Mouse (Mus musculus) heart, postnatal 36 days (tissue): ENCODE measurements around the gene Pdzd2. TPM values are rescaled to one million over a fixed set of nuclear protein-coding genes. Genes with fewer than 3 reads are reported as not detected.
A peak's percentile ranks its signal among the peaks of the same experiment; 100 is the strongest.

Experiments used
- DNase-seq, 2 experiments: peaks; one replicate each; pipeline ENCODE4 v3.0.0; 2021 to 2022
- intact Hi-C: fragments of 180-260 bp; cut with DNase I; formaldehyde crosslinking; loops from one replicate; pipeline ENCODE4 v1.15.1; 2025
- total RNA-seq, 2 experiments: library from RNA; stranded (reverse); gene quantifications; 2 replicates each; pipeline ENCODE4 v1.2.3; 2021

The Pdzd2 gene
- total RNA-seq, 2 experiments from 2014 or later = 86.3 to 104 TPM

DNA sequence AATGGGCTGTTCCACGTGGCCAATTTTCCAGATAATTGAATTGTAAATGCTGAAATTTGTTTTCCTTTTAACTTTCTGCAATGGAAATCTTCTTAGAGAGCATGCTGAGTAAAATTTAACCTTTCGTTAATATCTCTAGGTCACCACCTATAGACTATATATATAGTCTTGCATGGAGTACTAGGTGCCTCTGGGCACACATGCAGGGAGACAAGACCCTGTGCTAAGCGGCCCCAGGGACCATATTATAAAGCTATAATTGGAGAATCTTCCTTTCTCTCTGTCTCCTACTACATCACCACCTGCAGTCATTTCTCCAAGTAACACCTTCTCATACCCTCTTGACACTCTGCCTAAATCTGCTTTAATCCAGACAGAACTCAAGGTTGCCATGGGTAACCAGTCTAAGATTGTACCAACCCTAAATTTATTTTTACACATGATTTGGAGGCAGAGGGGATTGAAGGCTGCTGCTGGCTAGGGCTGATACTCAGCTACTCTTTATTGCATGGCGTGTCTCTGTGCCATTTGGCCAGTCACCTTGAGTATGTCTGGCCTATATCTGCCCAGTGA is 152.8 kb downstream of the Pdzd2 start:
- no peak for DNase-seq
- intact Hi-C loops = loop anchor here (1.0 kb wide), 2 partner anchors 153 to 208 kb away; no protein-coding TSS in a partner anchor

GRCm38 (mm10) chr15:12586154-12586553 is 153.6 kb downstream of the Pdzd2 start:
- intact Hi-C loops = loop anchor here (1.0 kb wide), 2 partner anchors 154 to 209 kb away; no protein-coding TSS in a partner anchor
- DNase-seq = peak; percentile 63 to 68

DNA sequence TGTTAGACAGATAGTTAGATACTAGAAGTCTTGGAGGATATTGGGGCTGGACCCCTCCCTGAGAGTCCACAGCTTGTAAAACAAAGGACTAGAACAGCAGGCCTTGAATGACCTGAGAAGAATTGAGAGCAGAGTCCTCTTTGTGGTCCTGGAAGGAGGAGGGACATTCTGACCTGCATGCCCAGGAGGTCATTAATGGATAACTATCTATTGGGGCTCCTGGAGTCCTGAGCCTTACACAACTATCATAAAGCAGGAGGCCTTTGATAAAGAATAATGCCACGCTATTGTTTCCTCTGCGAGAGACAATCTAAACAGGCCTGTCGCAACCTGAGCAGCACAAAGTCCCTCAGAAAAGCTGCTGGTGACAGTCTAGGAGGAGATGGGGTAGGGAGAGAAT is 156.7 kb downstream of the Pdzd2 start:
- intact Hi-C loops = no loop called here
- DNase-seq = no peak

- no peak for DNase-seq
- intact Hi-C loops = no loop called here
These were observed 157.3 kb downstream of the Pdzd2 start for GRCm38 (mm10) chr15:12582471-12582870.

DNA sequence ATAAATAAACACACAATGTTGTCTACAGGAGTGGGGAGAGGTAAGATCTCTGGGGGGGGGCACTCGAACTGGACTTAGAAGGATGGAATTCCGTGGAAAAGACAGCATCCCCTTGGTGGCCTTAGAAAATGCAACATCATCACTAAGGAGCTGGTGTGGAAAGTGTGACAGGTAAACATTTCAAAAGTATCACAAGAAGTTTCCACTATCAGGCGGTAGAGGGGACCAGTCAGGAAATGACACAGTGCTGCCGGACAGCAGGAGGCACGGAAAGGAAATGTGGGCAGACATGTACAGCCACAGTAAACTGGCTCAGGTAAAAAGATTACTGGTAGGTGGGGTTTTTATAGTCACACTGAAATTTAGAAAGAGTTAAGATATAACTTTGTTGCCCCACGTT is 160.5 kb downstream of the Pdzd2 start:
- intact Hi-C loops = loop anchor here (5.0 to 10.0 kb wide), 2 partner anchors 307 to 384 kb away; no protein-coding TSS in a partner anchor

DNA sequence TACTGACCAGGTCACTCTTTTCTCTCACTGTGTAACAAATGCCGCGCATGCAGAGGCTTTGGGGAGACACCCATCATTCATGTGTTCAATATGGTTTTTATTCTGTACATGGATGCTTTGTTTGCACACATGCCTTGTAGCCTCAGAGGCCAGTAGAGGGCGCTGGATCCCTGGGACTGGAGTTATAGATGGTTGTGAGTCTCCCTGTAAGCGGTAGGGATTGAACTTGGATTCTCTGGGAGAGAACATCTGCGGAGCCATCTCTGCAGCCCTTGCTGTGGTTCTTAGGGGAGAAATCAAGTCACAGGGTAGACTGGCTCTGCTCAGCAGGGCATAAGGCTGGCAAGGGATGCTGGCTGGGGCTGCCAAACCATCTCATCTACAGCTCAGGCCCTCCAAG is 161.4 kb downstream of the Pdzd2 start:
- peak; percentile 47 to 62 for DNase-seq
- intact Hi-C loops = loop anchor here (5.0 to 10.0 kb wide), 2 partner anchors 306 to 383 kb away; no protein-coding TSS in a partner anchor

More for the DNA sequence above, 160.5 kb downstream of the Pdzd2 start:
- no peak for DNase-seq

- no peak for DNase-seq
- intact Hi-C loops = loop anchor here (1.0 to 10.0 kb wide), 3 partner anchors 206 to 383 kb away; no protein-coding TSS in a partner anchor
These were observed 162.0 kb downstream of the Pdzd2 start for GRCm38 (mm10) chr15:12577715-12578114.

GRCm38 (mm10) chr15:12577054-12577696 is 162.5 kb downstream of the Pdzd2 start:
- intact Hi-C loops = loop anchor here (1.0 to 10.0 kb wide), 3 partner anchors 206 to 382 kb away; no protein-coding TSS in a partner anchor
- peak; percentile 43 to 56 for DNase-seq

GRCm38 (mm10) chr15:12573621-12574020 is 166.1 kb downstream of the Pdzd2 start:
- no peak for DNase-seq
- intact Hi-C loops = loop anchor here (10.0 kb wide), 1 partner anchor 379 kb away; no protein-coding TSS in a partner anchor

- intact Hi-C loops = loop anchor here (10.0 kb wide), 1 partner anchor 376 kb away; no protein-coding TSS in a partner anchor
- DNase-seq = no peak
These were observed 168.6 kb downstream of the Pdzd2 start for GRCm38 (mm10) chr15:12571168-12571567.

DNA sequence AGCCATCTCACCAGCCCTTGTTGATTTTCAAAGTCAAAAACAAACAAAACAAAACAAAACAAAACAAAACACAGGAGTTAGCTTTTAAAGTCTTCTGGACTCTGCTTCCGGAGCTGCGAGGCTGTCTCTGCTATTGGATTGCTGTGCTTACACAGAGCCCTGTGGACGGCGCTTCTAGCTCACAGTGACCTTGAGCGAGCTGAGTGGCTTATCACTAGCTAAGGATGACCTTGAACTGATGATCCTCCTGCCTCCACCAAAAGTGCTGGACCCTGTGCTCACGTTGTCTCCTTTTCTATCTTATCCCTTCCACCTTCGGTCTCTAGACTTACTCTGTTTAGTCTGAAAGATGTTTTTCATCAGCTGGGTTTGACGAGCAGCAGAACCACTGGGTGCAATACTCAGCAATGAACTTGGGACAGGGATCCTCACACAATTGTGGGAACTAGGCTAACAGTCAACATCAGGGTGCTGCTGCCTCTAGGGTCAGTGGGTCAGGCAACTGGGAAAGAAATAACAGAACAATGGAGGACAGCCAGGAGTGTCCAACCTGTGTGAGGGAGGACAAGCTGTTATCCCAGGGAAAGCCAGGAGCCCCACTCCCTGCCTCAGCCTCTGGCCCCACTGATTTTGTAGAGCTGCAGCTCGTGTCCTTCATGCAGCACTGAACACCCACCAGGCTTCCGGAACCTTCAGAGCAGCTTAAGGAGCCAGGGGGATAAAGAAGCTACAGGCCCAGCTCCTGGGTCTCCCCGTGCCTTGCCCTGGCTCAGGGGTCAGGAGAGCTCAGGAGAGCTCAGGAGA is 172.9 kb downstream of the Pdzd2 start:
- peak in 1 of 2 experiments; percentile 14 for DNase-seq
- intact Hi-C loops = no loop called here

DNA sequence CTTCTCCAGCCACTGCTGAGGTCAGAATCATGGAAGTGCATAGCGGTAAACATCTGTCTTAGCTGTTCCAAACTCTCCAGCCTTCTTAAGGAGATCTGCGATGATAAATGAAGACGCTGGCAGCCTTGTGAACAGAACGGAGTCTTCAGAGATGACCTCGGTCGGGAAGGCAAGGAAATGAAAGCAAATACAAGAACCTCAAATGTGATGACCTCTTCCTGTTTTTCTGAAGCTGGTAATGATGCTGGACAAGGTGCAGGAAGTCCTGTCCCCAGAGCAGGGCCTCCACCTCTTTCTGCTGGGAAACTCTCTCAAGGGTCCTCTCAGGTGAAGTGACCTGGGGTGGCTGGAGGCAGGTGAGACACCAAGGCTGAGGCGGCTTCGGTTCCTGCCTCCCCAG is 174.4 kb downstream of the Pdzd2 start:
- intact Hi-C loops = no loop called here
- DNase-seq = peak in 1 of 2 experiments; percentile 24

DNA sequence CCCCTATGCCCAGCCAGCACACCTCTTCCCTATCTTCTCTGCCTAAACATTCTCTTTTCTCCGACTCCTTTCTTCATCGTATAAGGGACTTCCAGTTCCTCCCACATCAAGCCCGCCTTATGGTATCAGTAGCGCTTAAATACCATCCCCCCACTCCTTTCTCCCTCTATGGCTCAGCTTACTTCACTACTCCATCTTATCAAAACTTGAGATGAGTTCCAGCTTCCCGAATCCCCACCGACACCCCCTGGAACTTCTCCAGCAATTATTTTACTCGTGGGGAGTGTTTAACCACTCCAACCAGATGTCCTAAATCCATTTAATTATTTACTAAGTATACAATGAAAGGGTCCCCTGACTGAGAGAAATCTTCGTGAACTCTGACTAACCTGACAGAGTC is 179.2 kb downstream of the Pdzd2 start:
- DNase-seq = no peak
- intact Hi-C loops = no loop called here

GRCm38 (mm10) chr15:12557663-12558436 is 181.9 kb downstream of the Pdzd2 start:
- no peak for DNase-seq
- intact Hi-C loops = no loop called here

DNA sequence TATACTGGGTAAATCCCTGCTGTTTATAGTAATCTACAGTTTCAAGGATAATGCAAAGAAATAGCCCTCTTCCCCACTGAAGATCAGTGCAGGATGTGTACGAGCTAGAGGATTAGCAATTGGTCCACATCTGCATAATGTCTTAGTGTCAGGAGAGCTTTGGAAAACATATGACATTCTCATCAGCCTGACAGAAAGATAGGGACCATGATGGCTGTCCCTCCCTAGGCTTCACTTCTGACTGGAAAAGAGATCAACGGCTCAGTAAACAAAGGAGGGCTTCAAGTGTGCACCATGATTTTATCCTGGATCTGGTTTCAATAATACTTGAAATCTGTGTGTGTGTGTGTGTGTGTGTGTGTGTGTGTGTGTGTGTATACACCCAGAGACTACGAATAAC is 186.5 kb downstream of the Pdzd2 start:
- intact Hi-C loops = no loop called here
- DNase-seq = no peak

GRCm38 (mm10) chr15:12550919-12551318 is 188.8 kb downstream of the Pdzd2 start:
- no peak for DNase-seq
- intact Hi-C loops = no loop called here

GRCm38 (mm10) chr15:12550376-12550775 is 189.3 kb downstream of the Pdzd2 start:
- intact Hi-C loops = no loop called here
- DNase-seq = peak; percentile 28 to 42

DNA sequence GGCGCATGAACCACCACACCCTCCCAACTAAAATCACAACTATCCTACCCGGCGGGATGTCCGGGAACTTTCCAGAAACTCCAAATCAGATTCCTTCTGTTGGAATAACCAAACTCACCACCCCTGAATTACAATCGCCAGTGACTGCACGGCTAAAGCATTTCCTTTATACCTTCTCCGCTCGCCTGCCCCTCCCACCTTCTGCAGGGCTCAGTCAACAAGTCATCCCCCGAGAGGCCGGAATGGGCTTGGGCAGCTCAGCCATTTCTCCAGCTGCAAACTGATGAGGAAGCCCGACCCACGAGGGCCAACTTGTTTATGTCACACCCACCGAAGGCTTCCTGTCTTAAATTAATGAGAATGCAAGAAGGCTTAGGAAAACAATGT is 189.8 kb downstream of the Pdzd2 start:
- intact Hi-C loops = loop anchor here (5.0 kb wide), 2 partner anchors 48 to 133 kb away; no protein-coding TSS in a partner anchor
- DNase-seq = peak in 1 of 2 experiments; percentile 66

DNA sequence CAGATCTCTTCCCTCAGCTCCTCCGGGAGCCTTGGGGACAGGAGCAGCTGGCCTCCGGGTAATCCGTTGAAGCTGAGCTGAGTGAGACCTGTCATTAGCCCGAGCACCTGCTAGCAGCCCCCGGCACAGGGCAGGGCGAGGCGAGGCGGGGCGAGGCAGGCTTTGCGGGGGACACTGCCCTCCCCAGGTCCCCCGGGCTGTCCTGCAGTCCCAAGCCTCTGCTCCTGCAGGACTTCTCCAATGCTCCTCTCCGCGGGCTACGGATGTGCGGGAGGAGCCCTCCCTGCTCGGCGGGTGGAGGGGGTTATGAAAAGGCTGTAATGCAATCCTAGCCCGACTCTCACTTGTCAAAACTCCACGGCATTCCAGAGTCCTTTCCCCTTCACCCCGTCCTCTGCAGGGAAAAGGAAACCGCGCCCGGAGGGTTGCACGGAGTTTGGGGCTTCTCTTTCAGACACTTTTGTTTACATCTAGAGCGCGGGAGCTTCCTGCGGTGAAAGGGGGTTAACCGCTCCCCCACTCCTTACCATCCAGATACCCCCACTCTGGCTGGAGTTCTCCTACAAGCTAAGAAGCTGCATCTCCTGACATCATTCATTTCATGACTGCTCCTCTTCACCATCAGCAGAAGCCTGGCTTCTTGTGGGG is 190.3 kb downstream of the Pdzd2 start:
- intact Hi-C loops = loop anchor here (5.0 kb wide), 2 partner anchors 47 to 132 kb away; no protein-coding TSS in a partner anchor
- DNase-seq = peak; percentile 51 to 74
